Mouse (Mus musculus) skeletal muscle tissue, adult 2 months (tissue): Measurements from ENCODE around the gene Kazald1.
A peak's percentile ranks its signal among the peaks of the same experiment; 100 is the strongest.

Experiments
- DNase-seq: peaks from one replicate; pipeline ENCODE4 v3.0.0-alpha.2; 2012; ENCODE audit warnings: low read depth, low spot score

Kazald1 gene

GRCm38 (mm10) chr19:45077742-45078645 lies 3.0 kb downstream of the Kazald1 start:
- DNase-seq: no peak

GRCm38 (mm10) chr19:45078971-45079764 lies 4.1 kb downstream of the Kazald1 start:
- no peak for DNase-seq

GRCm38 (mm10) chr19:45079769-45080515 lies 4.9 kb downstream of the Kazald1 start:
- peak; percentile 49 for DNase-seq

GRCm38 (mm10) chr19:45080711-45081110 lies 5.7 kb downstream of the Kazald1 start:
- no peak for DNase-seq

- peak; percentile 22 for DNase-seq
Measured at GRCm38 (mm10) chr19:45081279-45081678, 6.2 kb downstream of the Kazald1 start.

- DNase-seq: no peak
Measured at GRCm38 (mm10) chr19:45081841-45082550, 7.0 kb downstream of the Kazald1 start.

- no peak for DNase-seq
Measured at GRCm38 (mm10) chr19:45097868-45098267, 22.8 kb downstream of the Kazald1 start.

GRCm38 (mm10) chr19:45100486-45101270 lies 25.6 kb downstream of the Kazald1 start:
- DNase-seq: no peak

GRCm38 (mm10) chr19:45105591-45105990 lies 30.6 kb downstream of the Kazald1 start:
- no peak for DNase-seq

- no peak for DNase-seq
Measured at GRCm38 (mm10) chr19:45106689-45107088, 31.6 kb downstream of the Kazald1 start.

GRCm38 (mm10) chr19:45110681-45111080 lies 35.6 kb downstream of the Kazald1 start:
- no peak for DNase-seq

- DNase-seq: no peak
Measured at GRCm38 (mm10) chr19:45112444-45112843, 37.4 kb downstream of the Kazald1 start.

GRCm38 (mm10) chr19:45113791-45114460 lies 38.9 kb downstream of the Kazald1 start:
- DNase-seq: no peak

GRCm38 (mm10) chr19:45114772-45115171 lies 39.7 kb downstream of the Kazald1 start:
- DNase-seq: no peak

GRCm38 (mm10) chr19:45116798-45117197 lies 41.8 kb downstream of the Kazald1 start:
- DNase-seq: peak; percentile 13
